Mouse (Mus musculus): ENCODE results near the gene Eif3k.
A peak's percentile ranks its signal among the peaks of the same experiment; 100 is the strongest.

The Eif3k gene

DNA sequence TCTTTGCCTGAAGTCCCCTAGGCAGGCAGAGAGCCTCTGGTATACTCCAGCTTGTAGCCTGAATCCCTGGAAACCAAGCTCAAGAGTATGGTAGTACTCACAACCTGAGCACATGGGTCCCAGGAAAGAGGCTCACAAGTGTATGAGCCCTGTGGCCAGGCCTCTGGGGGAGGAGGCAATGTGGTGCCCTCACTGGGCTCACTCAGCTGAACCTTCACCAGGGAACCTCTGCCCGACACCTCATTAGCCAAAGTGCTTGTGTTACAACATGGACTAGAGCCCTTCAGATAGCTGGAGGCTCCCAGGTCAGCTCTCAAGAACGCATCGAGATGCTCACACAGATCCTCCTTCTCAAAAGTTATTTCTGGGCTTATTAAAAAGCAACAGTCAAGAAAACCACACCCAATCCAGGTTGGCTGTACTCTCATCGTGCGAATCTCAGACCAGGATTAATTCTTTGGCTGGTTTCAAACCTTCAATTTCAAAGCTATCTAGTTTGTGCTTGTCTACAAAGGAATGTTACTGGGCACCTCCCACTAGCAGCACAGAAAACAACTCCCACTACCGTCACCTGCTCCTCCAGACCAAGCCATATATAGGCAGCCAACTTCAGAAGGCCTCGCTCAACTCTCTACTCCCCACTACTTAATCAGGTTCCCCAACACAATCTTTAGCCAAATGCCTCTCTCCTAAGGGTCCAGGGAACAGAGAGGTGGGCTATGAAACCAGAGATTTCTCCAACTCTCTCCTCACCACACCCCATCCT is 42.1 kb downstream of the Eif3k start:
- DNase-seq (ENCODE audit: low spot score), result no peak

DNA sequence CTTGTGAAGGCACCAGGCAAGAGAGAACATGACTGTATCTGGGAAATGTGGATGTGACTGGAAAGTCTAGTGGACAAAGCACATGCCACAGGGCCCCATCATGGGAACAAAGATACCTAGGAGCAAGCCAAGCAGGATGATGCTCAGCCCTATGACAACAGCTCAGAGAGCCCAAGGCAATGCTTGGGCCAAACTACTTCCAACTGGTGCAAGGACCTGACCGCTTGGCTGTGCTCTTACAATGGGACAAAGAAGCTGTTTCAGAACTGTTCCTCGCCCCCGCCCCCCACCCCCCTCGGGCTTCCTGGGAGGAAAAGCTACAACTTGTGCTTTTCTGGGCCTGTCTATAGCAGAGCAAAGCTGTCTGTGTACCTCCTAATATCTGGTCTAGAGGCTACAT is 43.0 kb downstream of the Eif3k start:
- DNase-seq (ENCODE audit: low spot score), result no peak

DNA sequence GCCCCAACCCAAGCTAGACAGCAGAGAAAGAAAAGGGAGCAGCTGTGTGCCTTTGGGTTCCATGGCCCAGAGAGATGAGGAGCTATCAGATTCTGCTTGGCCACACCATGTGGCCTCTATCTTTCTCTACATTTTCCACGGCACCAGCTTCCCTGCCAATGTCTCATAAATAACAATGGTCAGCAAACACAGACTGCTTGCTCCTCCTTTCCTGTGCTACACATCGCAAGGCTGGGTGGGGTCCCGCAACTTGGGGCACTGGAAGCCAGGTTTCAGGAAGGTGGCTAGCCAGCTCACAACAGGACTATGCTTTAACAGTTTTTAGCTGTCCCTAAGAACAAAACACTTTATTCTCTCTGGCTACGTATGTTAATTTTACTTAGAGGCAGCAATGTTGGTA is 44.9 kb downstream of the Eif3k start:
- no peak for DNase-seq (ENCODE audit: low spot score)

DNA sequence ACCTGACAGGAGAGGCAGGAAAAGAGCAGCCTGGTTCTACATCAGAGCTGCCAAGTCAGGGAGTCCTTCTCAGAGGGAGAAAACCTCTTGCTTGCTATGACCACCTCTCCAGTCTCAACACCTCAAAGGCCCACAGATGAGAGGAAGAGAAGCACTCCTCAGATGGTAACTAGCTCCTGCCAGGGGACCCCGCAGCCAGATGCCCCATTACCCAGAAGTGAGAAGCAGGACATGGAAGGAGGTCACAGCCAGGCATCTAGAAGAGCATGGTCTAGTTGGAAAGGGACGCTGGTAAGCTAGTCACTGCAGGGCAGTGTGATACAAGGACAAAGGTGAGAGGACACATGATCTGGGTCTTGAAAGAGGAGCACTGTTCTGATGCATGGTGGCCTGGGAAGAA is 47.8 kb downstream of the Eif3k start:
- no peak for DNase-seq (ENCODE audit: low spot score)

DNA sequence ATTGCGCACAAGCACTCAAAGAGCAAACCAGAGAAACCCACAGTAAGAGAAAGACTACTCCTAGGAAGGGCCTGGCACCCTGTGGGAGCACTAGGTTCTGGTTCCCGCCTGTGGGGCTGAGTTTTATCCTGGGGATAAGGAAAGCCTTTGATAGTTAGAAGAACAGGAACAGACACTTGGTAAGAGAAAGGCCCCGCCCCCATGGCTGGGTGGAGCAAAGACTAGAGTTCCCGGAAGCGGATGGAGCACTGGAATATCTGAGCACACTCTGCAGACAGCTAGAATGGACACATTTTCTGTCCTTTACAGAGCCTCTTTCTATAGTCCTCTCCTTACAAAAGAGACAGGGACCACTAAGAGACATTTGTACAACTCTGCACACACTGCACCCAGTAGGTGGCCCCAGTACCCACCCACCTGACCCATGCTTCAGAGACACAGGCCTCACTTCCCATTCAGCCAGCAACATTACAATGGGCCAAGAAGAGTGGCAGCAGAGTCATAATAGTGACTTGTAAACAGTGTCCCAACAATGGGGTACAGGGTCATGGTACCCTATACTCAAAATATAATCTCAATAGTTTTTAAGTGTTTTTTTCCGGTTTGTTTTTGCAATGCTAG is 49.1 kb downstream of the Eif3k start:
- no peak for DNase-seq (ENCODE audit: low spot score)

DNA sequence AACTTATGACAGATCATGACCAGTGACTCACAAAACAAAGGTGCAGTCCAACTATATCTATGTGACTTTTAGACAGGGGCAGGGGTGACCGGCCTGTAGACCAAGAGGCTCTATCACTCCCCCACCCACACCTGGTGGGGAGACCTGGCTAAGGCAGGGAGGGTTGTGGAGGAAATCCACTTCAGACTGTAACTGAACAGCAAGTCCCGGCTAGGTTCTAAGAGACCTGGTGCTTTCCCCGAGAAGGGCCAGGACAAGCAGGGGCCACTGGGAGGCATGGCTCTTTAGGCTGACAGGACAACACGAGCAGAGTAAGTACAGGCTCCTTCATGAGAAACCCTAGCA is 50.0 kb downstream of the Eif3k start:
- no peak for DNase-seq (ENCODE audit: low spot score)

DNA sequence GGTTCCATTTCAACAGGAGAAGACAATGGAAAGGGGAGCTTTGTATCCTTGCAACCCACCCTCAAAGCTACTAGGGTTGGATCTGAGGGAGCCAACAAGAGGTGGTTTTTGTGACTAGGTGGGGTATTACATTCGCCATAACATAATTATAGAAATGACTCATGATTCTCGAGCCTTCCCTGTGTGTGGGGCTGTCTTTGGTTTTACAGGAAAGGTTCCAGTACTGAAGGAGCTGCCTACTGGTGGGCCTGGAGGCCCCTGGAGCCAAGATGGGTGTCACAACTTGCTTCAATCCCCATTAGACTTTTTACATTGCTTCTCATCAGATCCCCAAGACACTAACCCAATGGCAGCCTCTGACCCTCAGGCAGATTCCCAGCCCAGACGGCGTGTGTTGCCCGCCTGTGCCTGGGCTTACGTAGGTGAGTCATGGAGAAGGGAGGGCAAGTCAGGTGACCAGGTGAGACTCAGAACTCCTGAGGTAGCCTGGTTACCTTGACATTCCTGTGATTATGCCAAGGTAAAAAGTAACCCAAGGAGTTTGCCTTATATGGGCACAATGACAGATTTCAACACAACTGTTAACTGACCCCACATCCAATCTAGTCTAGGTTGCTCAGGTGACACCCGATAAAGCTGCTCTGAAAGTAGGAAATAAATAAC is 50.5 kb downstream of the Eif3k start:
- no peak for DNase-seq (ENCODE audit: low spot score)

DNA sequence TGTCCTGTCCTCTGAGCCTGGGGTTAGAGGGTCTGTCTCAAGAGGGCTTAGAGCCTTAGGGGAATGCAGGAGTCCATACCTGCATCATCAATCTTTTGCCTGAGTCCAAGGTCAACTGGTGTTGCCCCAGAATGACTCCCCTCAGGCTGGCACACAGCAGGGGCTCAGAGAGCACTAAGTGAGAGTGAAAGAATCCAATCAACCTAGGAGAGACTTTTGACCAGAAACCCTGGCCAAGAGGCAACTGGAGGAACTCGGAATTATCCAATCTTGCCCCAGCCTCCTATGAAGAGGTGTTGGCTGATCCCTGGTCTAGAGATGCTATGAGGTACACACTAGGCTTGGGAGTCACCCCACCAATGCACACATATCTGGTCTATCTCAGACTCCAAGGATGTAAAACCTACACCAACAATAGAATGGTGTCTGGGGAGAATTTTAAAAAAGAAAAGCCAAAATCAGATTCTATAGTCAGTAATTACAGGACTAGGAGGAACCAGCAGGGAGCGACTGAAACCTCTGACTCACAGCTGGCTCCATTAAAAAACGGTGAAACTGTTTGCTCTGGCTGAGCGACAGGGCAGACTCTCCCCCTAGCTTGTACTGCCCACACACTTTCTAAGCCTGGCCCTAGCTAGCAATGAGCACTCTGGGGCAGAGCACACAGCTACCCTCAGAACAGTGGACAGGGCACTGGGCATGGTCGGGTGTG is 51.2 kb downstream of the Eif3k start:
- no peak for DNase-seq (ENCODE audit: low spot score)

DNA sequence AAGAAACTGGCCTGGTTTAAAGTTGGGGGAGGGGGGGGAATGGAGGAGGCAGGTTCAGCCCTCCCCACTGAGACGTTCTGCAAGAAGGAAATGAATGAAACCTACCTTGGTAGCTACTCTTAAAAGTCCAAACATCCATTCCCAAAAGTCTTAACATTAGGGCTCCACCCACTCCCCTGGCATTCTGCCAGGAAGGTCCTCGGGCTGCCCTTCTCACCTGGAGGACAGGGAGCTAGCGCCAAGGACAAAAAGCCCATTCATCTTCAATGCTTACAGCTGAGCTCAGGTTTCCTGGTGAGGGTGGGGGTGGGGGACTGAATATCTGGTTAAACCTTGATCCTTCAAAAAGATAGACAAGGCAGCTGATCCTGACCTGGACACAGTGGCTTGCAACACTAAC is 52.3 kb downstream of the Eif3k start:
- no peak for DNase-seq (ENCODE audit: low spot score)

DNA sequence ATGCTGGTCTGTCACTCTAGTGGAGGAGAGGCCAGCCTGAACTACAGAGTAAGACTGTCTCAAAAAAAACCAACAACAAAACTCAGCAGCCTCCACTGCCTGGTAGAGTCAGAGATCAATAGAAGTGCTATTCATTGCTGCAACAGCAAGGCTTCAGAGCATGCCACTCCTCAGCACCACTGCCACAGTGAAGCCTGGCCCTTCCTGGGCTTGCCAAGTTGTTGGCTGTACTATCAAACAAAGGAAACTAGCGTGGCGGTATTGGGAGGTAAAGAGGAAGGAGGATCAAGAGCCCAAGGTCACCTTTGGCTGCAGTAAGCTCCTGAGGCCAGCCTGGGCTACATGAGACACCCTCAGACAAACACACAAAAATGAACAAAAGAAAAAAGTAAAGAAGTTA is 55.5 kb downstream of the Eif3k start:
- DNase-seq (ENCODE audit: low spot score), result no peak

DNA sequence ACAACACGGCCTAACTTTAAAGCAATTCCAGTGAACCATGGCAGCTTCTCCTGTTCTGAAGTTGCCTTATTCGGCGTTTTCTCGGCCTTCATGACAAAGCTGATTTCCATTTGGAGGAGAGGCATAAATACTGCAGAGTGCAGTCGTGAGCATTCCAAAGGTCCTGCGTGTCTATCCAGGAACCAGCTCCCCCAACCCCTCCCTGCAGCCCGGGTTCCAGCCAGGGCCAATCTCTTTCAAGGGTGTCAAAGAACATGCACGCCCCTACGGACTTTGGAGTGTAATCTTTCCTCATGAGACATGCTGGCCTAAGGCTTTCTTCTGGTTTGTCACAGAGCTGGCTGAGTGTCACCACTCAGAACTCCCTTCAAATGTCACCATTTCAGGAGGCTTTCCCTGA is 56.3 kb downstream of the Eif3k start:
- peak; percentile 57 for DNase-seq (ENCODE audit: low spot score)

DNA sequence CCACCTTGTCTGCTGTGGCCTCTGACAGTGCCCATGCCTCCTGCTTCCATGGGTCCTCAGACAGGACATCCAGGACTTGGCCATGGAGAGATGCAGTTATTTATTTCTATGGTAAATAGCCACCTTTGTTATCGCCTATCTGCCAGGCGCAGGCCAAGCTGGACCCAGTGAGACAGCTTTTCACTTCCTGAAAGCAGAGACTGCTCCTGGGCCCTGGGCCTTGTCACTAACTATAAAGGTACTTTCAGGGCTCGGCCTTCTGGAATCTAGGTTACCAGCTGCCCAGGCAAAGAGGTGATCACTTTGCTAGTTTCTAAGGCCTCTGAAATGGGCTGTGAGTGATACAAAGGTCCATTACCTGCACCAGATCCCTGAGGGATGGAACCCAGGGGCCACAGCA is 56.9 kb downstream of the Eif3k start:
- no peak for DNase-seq (ENCODE audit: low spot score)

DNA sequence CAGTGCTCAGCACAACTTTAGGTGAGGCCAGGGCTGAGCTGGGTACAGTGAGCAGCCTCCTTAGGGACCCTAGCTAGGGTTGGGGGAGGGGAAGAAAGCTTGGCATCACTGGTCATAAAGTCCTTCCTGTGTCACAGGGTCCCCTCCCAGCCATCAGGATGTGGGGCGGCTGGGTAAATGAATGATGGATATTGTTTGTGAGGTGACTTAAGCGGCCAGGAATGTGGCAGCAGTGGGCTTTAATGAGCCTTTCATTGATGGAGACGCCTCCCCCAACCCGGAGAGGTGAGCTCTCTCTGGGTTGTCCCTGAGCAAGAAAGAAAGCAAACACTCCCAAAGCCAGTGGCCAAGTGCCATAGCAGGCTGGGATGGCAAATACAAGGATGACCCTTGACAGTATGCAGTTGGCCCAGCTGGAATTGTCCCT is 57.8 kb downstream of the Eif3k start:
- DNase-seq (ENCODE audit: low spot score), result no peak

DNA sequence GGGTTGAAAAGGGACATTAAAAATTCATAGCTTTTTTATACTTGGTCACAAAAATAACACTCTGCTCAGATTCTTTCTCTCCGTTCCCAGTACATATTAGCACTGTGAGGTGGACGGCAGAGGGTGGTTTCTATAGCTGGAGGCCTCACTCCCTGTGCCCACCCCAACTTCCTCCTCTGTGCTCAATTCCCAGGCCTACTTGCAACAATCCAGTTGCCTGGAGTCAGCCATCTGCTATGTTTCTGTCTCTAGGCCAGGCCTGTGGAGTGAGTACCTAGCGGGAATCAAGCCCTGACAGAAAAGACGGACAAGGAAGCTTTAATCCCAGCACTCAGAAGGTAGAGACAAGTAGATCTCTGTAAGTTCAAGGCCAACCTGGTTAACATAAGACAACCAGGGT is 59.1 kb downstream of the Eif3k start:
- DNase-seq (ENCODE audit: low spot score), result no peak

DNA sequence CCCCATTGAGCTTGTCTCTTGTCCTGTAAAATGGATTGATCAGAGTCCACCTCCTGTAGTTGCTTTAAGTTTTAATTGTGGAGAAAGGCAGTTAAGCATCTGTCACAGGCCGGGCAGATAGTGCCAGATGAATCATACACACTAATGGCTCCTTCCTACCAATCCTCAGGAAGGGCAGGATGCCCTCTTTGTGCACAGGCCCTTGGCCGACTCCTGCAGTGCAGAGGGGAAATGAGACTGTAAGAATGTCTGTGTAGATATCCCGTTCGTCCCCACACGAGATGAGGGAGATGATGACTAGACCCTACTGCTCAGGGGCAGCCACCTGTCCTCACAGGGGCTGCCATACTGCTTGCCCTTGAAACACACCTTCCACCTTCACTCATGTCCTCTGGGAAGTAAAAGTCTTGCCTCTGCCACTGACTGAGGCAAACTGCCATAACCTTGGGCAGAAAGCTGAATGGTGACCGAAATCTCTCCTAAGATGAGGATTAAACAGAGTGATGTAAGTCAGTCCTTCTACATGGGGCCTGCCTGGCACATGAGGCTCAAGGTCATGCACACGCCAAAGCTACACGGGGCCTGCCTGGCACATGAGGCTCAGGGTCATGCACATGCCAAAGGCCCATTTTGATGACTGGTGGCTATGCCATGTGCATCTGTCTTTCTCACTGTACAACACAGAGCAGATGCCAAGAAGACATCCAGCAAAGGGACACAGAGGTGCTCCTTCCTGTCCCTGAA is 59.8 kb downstream of the Eif3k start:
- DNase-seq (ENCODE audit: low spot score), result no peak

Measured in urinary bladder, postnatal 10 days (tissue).